Mouse (Mus musculus): Measurements from ENCODE around the gene Aloxe3.

DNA sequence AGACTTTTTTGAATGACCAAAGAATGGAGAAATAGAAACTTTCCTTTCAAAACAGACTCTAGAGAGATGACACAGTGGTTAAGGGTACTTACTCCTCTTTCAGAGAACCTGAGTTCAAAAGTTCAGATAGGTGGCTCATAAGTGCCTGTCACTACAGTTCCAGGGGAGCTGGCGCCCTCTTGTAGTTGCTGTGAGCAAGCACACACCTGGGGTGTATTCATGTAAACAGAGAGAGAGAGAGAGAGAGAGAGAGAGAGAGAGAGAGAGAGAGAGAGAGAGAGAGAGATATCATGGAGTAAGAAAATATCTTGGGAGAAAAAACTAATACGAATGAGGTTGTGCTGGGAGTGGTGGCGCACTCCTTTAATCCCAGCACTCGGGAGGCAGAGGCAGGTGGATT, 54.4 kb downstream of the Aloxe3 start:
- TF ChIP-seq CTCF (IDR thresholded peaks at IDR 0.05; ENCODE audit: control insufficient read depth, insufficient read depth, insufficient read length) (no peak), MAX (IDR thresholded peaks at IDR 0.05) (no peak), FOSL1 (IDR thresholded peaks at IDR 0.05; ENCODE audit: insufficient read depth, low read length, poor library complexity, severe bottlenecking) (no peak)

All from C2C12 (cell line).